ENCODE assay signal across 9 mouse cellular contexts in the genomic region with DNA sequence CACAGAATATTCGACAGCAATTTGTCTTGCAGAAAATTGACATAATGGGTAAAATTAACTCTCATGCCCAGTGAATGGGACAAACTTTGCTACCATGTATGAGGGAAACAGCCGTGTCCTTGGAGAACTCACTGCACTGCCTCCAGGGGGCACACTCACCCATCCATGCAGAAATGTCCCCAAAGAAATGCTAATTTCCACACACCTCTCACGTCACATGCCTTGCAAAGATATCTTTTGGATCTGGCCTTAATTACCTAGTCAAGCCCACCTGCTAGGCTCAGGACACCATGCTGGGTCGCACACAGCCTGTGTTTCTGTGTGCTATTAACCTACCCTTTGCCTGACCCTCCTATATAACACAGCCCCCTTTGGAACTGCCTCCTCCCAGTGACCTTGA.
A peak's percentile ranks its signal among the peaks of the same experiment; 100 is the strongest.
DNase-seq lines count a peak whose midpoint lies in the region; ATAC-seq and TF ChIP-seq lines count a peak whose summit lies in the region.
"Had no signal": no experiment of that assay in that cellular context is flagged by ENCODE, and none has a peak within 500 bp of the region (broad histone marks: within the 10 kb centered on the region; RNA-seq: fewer than 3 reads in every experiment).

No protein-coding gene starts in this region.

- no peaks in the 10 kb centered on the region for H3K27me3 ChIP-seq in heart, adult 2 months (ENCODE audit: control insufficient read depth, insufficient read depth, low read length)
- H3K27me3 ChIP-seq in hindbrain, embryonic 13.5 days = no peaks in the 10 kb centered on the region
- H3K27me3 ChIP-seq: embryonic facial prominence, embryonic 12.5 days had no signal

- no peaks in the 10 kb centered on the region for H3K4me1 ChIP-seq in heart, adult 2 months (ENCODE audit: control insufficient read depth, insufficient read depth, low read length)
- no peaks in the 10 kb centered on the region for H3K4me1 ChIP-seq in hindbrain, embryonic 13.5 days (replicated peaks)
- H3K4me1 ChIP-seq: embryonic facial prominence, embryonic 12.5 days had no signal

- no peak overlapping the region for H3K9ac ChIP-seq in heart, adult 2 months (ENCODE audit: low read depth, low read length)
- no peak overlapping the region for H3K9ac ChIP-seq in hindbrain, embryonic 13.5 days
- H3K9ac ChIP-seq: embryonic facial prominence, embryonic 12.5 days had no signal

- no peak for TF ChIP-seq POLR2A in heart, adult 2 months (IDR thresholded peaks at IDR 0.05; ENCODE audit: insufficient read depth, low read depth, low read length)

- no peaks in the 10 kb centered on the region for H3K36me3 ChIP-seq in heart, adult 2 months (ENCODE audit: control insufficient read depth, insufficient read depth, low read length)
- H3K36me3 ChIP-seq in hindbrain, embryonic 13.5 days = no peaks in the 10 kb centered on the region
- H3K36me3 ChIP-seq: embryonic facial prominence, embryonic 12.5 days had no signal

- H3K27ac ChIP-seq in heart, adult 2 months = no peak overlapping the region
- no peak overlapping the region for H3K27ac ChIP-seq in hindbrain, embryonic 13.5 days
- H3K27ac ChIP-seq: embryonic facial prominence, embryonic 12.5 days had no signal

- H3K4me2 ChIP-seq in hindbrain, embryonic 13.5 days = no peak overlapping the region
- H3K4me2 ChIP-seq: embryonic facial prominence, embryonic 12.5 days had no signal

- TF ChIP-seq EP300 in heart, adult 2 months (IDR thresholded peaks at IDR 0.05; ENCODE audit: insufficient read depth, low read depth, low read length) = no peak

- no peak for DNase-seq in heart, adult 2 months
- DNase-seq in heart, adult 11 months = no peak
- DNase-seq in urinary bladder, postnatal 14 days (ENCODE audit: low spot score) = peak; percentile 49
- no peak for DNase-seq in urinary bladder, postnatal 10 days (ENCODE audit: low spot score)
- peak; percentile 38 for DNase-seq in embryo, embryonic 10 days (ENCODE audit: low spot score)
- peak; percentile 9 for DNase-seq in lung, postnatal 25 days (ENCODE audit: low spot score)
- DNase-seq in cerebellum, adult 9-11 months = no peak

- WGBS in heart, adult 2 months = 65% methylated on average over 4 of the region's 4 CpGs
- 43% methylated on average over 4 of the region's 4 CpGs for WGBS in hindbrain, embryonic 13.5 days

- peak; percentile 59 for TF ChIP-seq CTCF in heart, adult 2 months (IDR thresholded peaks at IDR 0.05)

- intact Hi-C loops in heart, adult 2 months (cut with DNase I) = loop anchor here (5.0 kb wide), 1 partner anchor 274 kb away; the partner anchor contains the start of gene Tia1

- no peaks in the 10 kb centered on the region for H3K9me3 ChIP-seq in hindbrain, embryonic 13.5 days
- H3K9me3 ChIP-seq: embryonic facial prominence, embryonic 12.5 days had no signal

- no peaks in the 10 kb centered on the region for H3K79me2 ChIP-seq in heart, adult 2 months (replicated peaks; ENCODE audit: control insufficient read depth, insufficient read depth, low read length)

- ATAC-seq in hindbrain, embryonic 13.5 days (ENCODE audit: low FRiP score) = no peak

- H3K4me3 ChIP-seq in heart, adult 2 months = no peak overlapping the region
- no peak overlapping the region for H3K4me3 ChIP-seq in hindbrain, embryonic 13.5 days
- H3K4me3 ChIP-seq: embryonic facial prominence, embryonic 12.5 days had no signal

Comparison
In these comparisons a context has a peak if more than half of its experiments do, and no peak if none do; other contexts are left out.
1. DNase-seq: peak in urinary bladder, postnatal 14 days (single experiment), embryo, embryonic 10 days (single experiment) and lung, postnatal 25 days (single experiment); none in heart, adult 2 months (0 of 2), heart, adult 11 months (single experiment), urinary bladder, postnatal 10 days (single experiment) and cerebellum, adult 9-11 months (single experiment).